Mouse (Mus musculus) forebrain, embryonic 12.5 days (tissue): ENCODE results near the gene Grb7. TPM values are rescaled to one million over a fixed set of nuclear protein-coding genes. Genes with fewer than 3 reads are reported as not detected.

ENCODE experiments used
- ATAC-seq: fragments of 200-750 bp; cut with Nextera tagmentation; 2 replicates; pipeline ENCODE4 v1.8.0; 2017; ENCODE audit warnings: moderate TSS enrichment; ENCODE audit not compliant: low FRiP score
- H3K27ac ChIP-seq: fragments of 300-500 bp; sonication (generic); 2 replicates; pipeline ENCODE4 v1.5.1; 2016; ENCODE audit warnings: mild to moderate bottlenecking
- H3K27me3 ChIP-seq: fragments of 300-500 bp; sonication (generic); 2 replicates; pipeline ENCODE4 v1.6.1; 2016; ENCODE audit warnings: mild to moderate bottlenecking
- H3K36me3 ChIP-seq: fragments of 300-500 bp; sonication (generic); replicated peaks from 2 replicates; pipeline ENCODE4 v1.6.1; 2016; ENCODE audit warnings: mild to moderate bottlenecking
- H3K4me1 ChIP-seq: fragments of 300-500 bp; sonication (generic); 2 replicates; pipeline ENCODE4 v1.6.1; 2016
- H3K4me2 ChIP-seq: fragments of 300-500 bp; sonication (generic); 2 replicates; pipeline ENCODE4 v1.6.1; 2016; ENCODE audit warnings: mild to moderate bottlenecking, moderate library complexity
- H3K4me3 ChIP-seq: fragments of 300-500 bp; sonication (generic); replicated peaks from 2 replicates; pipeline ENCODE4 v1.5.1; 2016; ENCODE audit warnings: mild to moderate bottlenecking
- H3K9ac ChIP-seq: fragments of 300-500 bp; sonication (generic); 2 replicates; pipeline ENCODE4 v1.6.1; 2016; ENCODE audit warnings: mild to moderate bottlenecking
- H3K9me3 ChIP-seq: fragments of 300-500 bp; sonication (generic); 2 replicates; pipeline ENCODE4 v1.6.1; 2016
- WGBS: fragments of 180-500 bp; shearing (Covaris S2); methylation state at CpG from one replicate; pipeline ENCODE4 v1.1.7; 2016; 5-methylcytosine and 5-hydroxymethylcytosine counted together
- polyA plus RNA-seq: library from polyadenylated mRNA; unstranded; fragments of >200 nt; fragmentation: Nextera tagmentation; extraction: Ambion mirVana; gene quantifications from 2 replicates; pipeline ENCODE4 v1.2.1, GENCODE M21; 2016

Gene Grb7
- polyA plus RNA-seq, 1 experiment from 2014 or later, result 1.6 TPM

GRCm38 (mm10) chr11:98446562-98447474 lies 624 bp downstream of the Grb7 start:
- H3K4me3 ChIP-seq, result no peak overlapping the region; the same call in 1 of the 2 replicates
- no peaks in the 10 kb centered on the region for H3K9me3 ChIP-seq
- peak overlapping the region; percentile 17; the same call in 1 of the 2 replicates for H3K9ac ChIP-seq
- no peaks in the 10 kb centered on the region for H3K36me3 ChIP-seq
- H3K27ac ChIP-seq, result no peak overlapping the region
- peaks cover 10% of the 10 kb centered on the region for H3K4me1 ChIP-seq
- peaks cover 59% of the 10 kb centered on the region for H3K27me3 ChIP-seq
- 4% methylated on average over 30 of the region's 33 CpGs for WGBS
- peak overlapping the region; percentile 17; the same call in 1 of the 2 replicates for H3K4me2 ChIP-seq
- ATAC-seq, result no peak

- no peak for ATAC-seq
- Histone ChIP-seq H3K9ac (0 out of 2 replicates have a peak overlapping the region, but pooled peaks have one; percentile 17), H3K27me3 (peaks cover 62% of the 10 kb centered on the region), H3K4me1 (peaks cover 10% of the 10 kb centered on the region), H3K4me3 (no peak overlapping the region; the same call in 1 of the 2 replicates), H3K9me3 (no peaks in the 10 kb centered on the region), H3K27ac (no peak overlapping the region), H3K4me2 (peak overlapping the region; percentile 17; the same call in 1 of the 2 replicates), H3K36me3 (no peaks in the 10 kb centered on the region)
- 13% methylated on average over 7 of the region's 7 CpGs for WGBS
Observed at GRCm38 (mm10) chr11:98447475-98447834, 1.3 kb downstream of the Grb7 start.

GRCm38 (mm10) chr11:98448191-98448790 lies 2.1 kb downstream of the Grb7 start:
- Histone ChIP-seq H3K27ac (no peak overlapping the region), H3K36me3 (no peaks in the 10 kb centered on the region), H3K4me3 (no peak overlapping the region), H3K9me3 (no peaks in the 10 kb centered on the region), H3K27me3 (peaks cover 64% of the 10 kb centered on the region), H3K4me2 (no peak overlapping the region), H3K4me1 (peaks cover 10% of the 10 kb centered on the region), H3K9ac (no peak overlapping the region)
- ATAC-seq, result no peak
- WGBS, result 55% methylated on average over 11 of the region's 13 CpGs

GRCm38 (mm10) chr11:98449419-98449818 lies 3.2 kb downstream of the Grb7 start:
- no peaks in the 10 kb centered on the region for H3K9me3 ChIP-seq
- no peak for ATAC-seq
- no peak overlapping the region for H3K27ac ChIP-seq
- H3K36me3 ChIP-seq, result no peaks in the 10 kb centered on the region
- peaks cover 10% of the 10 kb centered on the region for H3K4me1 ChIP-seq
- H3K4me3 ChIP-seq, result no peak overlapping the region
- H3K27me3 ChIP-seq, result peaks cover 70% of the 10 kb centered on the region
- WGBS, result 82% methylated on average over 3 of the region's 3 CpGs
- H3K4me2 ChIP-seq, result no peak overlapping the region
- H3K9ac ChIP-seq, result no peak overlapping the region

- WGBS, result 94% methylated on average over 20 of the region's 20 CpGs
- Histone ChIP-seq H3K9ac (no peak overlapping the region), H3K4me2 (no peak overlapping the region), H3K9me3 (no peaks in the 10 kb centered on the region), H3K36me3 (no peaks in the 10 kb centered on the region), H3K4me1 (peaks cover 10% of the 10 kb centered on the region), H3K4me3 (no peak overlapping the region), H3K27me3 (peaks cover 71% of the 10 kb centered on the region), H3K27ac (no peak overlapping the region)
- ATAC-seq, result no peak
Observed at GRCm38 (mm10) chr11:98449921-98450771, 4.0 kb downstream of the Grb7 start.

GRCm38 (mm10) chr11:98455484-98455883 lies 9.3 kb downstream of the Grb7 start:
- Histone ChIP-seq H3K4me3 (no peak overlapping the region), H3K9me3 (no peaks in the 10 kb centered on the region), H3K27ac (no peak overlapping the region), H3K9ac (no peak overlapping the region), H3K27me3 (peaks cover 57% of the 10 kb centered on the region), H3K36me3 (no peaks in the 10 kb centered on the region), H3K4me1 (peaks cover 5% of the 10 kb centered on the region; the same call in 1 of the 2 replicates), H3K4me2 (no peak overlapping the region)
- no peak for ATAC-seq
- 83% methylated on average over 4 of the region's 4 CpGs for WGBS

GRCm38 (mm10) chr11:98456545-98456944 lies 10.4 kb downstream of the Grb7 start:
- H3K4me1 ChIP-seq, result peaks cover 5% of the 10 kb centered on the region; the same call in 1 of the 2 replicates
- ATAC-seq, result no peak
- 78% methylated on average over 5 of the region's 5 CpGs for WGBS
- H3K9ac ChIP-seq, result no peak overlapping the region
- peaks cover 58% of the 10 kb centered on the region for H3K27me3 ChIP-seq
- no peak overlapping the region for H3K4me2 ChIP-seq
- H3K4me3 ChIP-seq, result no peak overlapping the region
- no peak overlapping the region for H3K27ac ChIP-seq
- no peaks in the 10 kb centered on the region for H3K9me3 ChIP-seq
- H3K36me3 ChIP-seq, result no peaks in the 10 kb centered on the region

GRCm38 (mm10) chr11:98456945-98457344 lies 10.8 kb downstream of the Grb7 start:
- ATAC-seq, result peak; percentile 14; the same call in 1 of the 2 replicates
- peak overlapping the region; percentile 60; the same call in 1 of the 2 replicates for H3K9ac ChIP-seq
- WGBS, result 25% methylated on average over 9 of the region's 9 CpGs
- H3K4me3 ChIP-seq, result peak overlapping the region; percentile 56
- H3K4me1 ChIP-seq, result peaks cover 5% of the 10 kb centered on the region; the same call in 1 of the 2 replicates
- H3K27ac ChIP-seq, result no peak overlapping the region
- peaks cover 62% of the 10 kb centered on the region for H3K27me3 ChIP-seq
- H3K9me3 ChIP-seq, result no peaks in the 10 kb centered on the region
- H3K36me3 ChIP-seq, result no peaks in the 10 kb centered on the region
- peak overlapping the region; percentile 78 for H3K4me2 ChIP-seq

- Histone ChIP-seq H3K4me1 (peaks cover 5% of the 10 kb centered on the region; the same call in 1 of the 2 replicates), H3K9ac (peak overlapping the region; percentile 60), H3K27ac (0 out of 2 replicates have a peak overlapping the region, but pooled peaks have one; percentile 0), H3K36me3 (no peaks in the 10 kb centered on the region), H3K4me3 (peak overlapping the region; percentile 56), H3K4me2 (peak overlapping the region; percentile 78), H3K9me3 (no peaks in the 10 kb centered on the region), H3K27me3 (peaks cover 58% of the 10 kb centered on the region)
- peak; percentile 85 for ATAC-seq
- under 1% methylated on average over 57 of the region's 64 CpGs for WGBS
Observed at GRCm38 (mm10) chr11:98457367-98458120, 11.3 kb downstream of the Grb7 start.

GRCm38 (mm10) chr11:98458121-98458990 lies 12.2 kb downstream of the Grb7 start:
- Histone ChIP-seq H3K27ac (no peak overlapping the region), H3K4me3 (peak overlapping the region; percentile 56), H3K4me1 (peaks cover 5% of the 10 kb centered on the region; the same call in 1 of the 2 replicates), H3K9ac (peak overlapping the region; percentile 60), H3K4me2 (peak overlapping the region; percentile 78), H3K36me3 (no peaks in the 10 kb centered on the region), H3K27me3 (peaks cover 57% of the 10 kb centered on the region), H3K9me3 (no peaks in the 10 kb centered on the region)
- 2% methylated on average over 28 of the region's 30 CpGs for WGBS
- peak; percentile 62 for ATAC-seq
